Mouse (Mus musculus) kidney, adult 11 months (tissue): ENCODE data around the gene Capza1.
"Not testable (repeated sequence)": the region's sequence is repeated elsewhere in the genome, so short reads cannot be mapped to it uniquely, and the experiment has no call there.

ENCODE experiments used
- DNase-seq: peaks from one replicate; pipeline ENCODE4 v3.0.0; 2022

Capza1 gene

GRCm38 (mm10) chr3:104863786-104864650 is at the start of gene Capza1, which contains the start of gene St7l:
Gene Capza1, minus strand, starts transcription at chr3:104864505.
Gene St7l, plus strand, starts transcription at chr3:104864005.
- DNase-seq, result peak; percentile 88

- no peak for DNase-seq
These were observed 44.9 kb upstream of the Capza1 start for GRCm38 (mm10) chr3:104909195-104909594.

- no peak for DNase-seq
These were observed 41.7 kb upstream of the Capza1 start for GRCm38 (mm10) chr3:104906007-104906406.

DNA sequence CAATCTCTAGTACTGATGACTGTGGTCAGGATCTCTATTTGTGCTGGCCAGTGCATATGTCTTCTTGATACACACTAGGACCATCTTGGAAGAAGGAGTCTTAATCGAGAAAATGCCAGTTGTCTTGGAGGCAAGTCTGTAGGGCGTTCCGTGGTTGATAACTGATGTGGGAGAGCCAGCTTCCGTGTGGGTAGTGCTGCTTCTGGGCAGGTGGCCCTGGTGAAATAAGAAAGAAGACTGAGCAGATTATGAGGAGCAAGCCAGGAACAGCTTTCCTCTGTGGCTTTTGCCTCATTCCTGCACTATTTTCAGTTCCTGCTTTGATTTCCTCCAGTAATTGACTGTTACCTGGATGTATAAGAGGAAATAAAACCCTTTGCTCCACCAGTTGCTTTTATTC is 41.1 kb upstream of the Capza1 start:
- no peak for DNase-seq

- DNase-seq, result no peak
These were observed 36.8 kb upstream of the Capza1 start for GRCm38 (mm10) chr3:104901154-104901553.

DNA sequence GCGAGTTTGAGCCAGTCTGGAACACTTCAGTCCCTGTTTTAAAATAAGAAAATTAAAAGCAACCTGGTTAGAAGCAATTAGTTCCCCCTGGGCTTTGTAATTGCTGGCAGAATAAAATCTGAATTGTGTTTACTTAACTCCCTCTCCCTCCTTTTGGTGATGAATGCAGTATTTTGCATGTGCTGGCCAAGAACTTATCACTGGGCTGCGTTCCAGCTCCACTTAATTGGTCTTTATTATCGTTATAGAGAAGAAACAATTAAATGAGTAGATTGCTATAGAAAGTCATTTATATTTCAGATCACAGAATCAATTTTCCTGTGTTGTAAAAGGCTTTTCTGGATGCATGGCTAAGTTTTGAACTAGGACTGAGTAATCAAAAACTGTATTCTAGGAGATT is 31.8 kb upstream of the Capza1 start:
- DNase-seq, result no peak

DNA sequence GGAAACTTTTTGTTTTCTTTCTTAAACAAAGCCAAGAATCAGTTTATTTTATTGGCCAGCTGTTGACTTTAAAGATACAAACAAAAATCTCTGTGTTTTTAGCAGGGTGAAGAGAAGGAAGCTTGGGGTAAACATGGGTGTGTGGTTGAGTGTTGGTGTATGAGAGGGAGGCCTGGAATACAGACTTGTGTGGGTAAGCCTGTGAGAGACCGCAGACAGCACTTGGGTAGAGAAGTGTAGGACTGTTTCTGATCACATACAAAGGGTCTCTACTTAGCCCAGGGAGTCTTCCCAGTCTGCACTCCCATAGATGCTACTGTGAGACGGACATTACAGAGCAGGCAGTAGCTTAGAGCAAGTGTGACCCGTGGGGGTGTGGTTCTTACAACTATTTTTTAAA is 24.3 kb upstream of the Capza1 start:
- DNase-seq, result no peak

DNA sequence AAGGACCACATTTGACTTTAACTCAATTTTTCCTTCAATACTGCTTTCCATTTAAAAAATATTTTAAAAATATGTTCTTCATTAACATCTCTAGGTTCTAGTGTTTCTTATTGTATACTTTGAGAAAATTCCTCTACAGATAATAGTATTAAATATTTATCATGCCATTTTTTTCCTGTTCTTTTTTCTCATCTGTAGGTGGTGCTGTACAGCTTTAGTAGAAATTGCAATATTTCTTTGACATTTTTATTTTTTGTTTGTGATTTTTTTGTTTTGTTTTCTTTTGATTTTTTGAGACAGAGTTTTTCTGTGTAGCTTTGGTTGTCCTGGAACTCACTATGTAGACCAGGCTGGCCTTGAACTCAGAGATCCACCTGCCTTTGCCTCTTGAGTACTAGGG is 5.3 kb upstream of the Capza1 start:
- DNase-seq, result no peak

GRCm38 (mm10) chr3:104866674-104867073 is 2.4 kb upstream of the Capza1 start:
- DNase-seq, result not testable (repeated sequence)

- no peak for DNase-seq
These were observed 1.1 kb upstream of the Capza1 start for GRCm38 (mm10) chr3:104865341-104865788.

- DNase-seq, result peak; percentile 87
These were observed 491 bp upstream of the Capza1 start for GRCm38 (mm10) chr3:104864651-104865340.

DNA sequence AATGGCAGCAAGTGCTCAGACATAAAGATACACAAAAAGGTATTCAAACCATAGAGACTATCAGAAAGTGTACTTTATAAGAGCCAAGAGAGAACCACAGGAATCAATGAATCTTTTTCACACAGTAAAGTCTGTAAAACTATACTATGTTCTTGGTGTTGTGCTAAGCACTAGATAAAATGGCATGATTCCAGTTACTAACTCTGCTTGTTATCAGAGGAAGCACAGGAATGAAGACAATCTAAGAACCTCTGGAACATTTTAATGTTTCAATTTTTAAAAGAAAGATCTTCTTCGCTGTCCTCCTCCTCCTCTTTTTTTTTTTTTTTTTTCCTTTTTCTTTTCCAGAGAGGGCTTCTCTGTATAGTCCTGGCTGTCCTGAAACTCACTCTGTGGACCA is 5.7 kb downstream of the Capza1 start:
- no peak for DNase-seq

- no peak for DNase-seq
These were observed 8.2 kb downstream of the Capza1 start for GRCm38 (mm10) chr3:104856106-104856505.

DNA sequence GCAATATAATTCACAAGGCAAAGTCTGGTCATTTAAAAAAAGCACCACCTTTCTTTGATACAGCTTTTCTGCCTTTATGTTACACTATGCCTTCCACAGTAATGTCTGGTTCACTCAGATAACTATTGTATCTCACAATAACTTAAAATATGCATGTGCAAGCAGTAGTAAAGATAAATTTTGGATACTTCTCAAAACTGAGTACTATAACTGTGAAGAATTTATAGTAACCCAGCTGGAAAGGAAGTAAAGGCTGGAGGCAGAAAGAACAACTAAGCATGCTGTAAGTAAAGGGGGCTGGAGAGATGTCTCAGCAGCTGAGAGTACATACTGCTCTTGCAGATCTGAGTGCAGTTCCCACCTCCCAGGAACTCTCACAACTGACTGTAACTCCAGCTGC is 9.4 kb downstream of the Capza1 start:
- no peak for DNase-seq

GRCm38 (mm10) chr3:104854465-104854864 is 9.8 kb downstream of the Capza1 start:
- DNase-seq, result no peak

GRCm38 (mm10) chr3:104846601-104847000 is 17.7 kb downstream of the Capza1 start:
- DNase-seq, result peak; percentile 9

DNA sequence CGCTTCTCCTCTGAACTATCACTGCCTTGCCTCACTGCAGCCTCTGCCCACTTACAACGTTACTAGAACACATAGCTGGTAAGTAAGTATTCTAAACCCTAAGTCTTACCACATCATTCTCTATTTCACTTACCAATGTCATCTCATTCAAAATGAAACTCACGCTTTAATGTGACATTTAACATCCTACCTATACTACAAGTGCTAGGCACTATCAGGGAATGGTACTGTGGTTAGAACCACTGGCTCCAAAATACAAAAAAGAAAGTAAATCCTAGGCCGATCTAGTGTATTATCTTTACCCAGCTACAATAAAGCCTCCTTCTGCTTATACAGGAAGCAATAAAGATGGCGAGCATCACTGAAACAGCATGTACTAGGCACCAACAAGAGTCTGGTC is 23.3 kb downstream of the Capza1 start:
- no peak for DNase-seq

- DNase-seq, result no peak
These were observed 28.5 kb downstream of the Capza1 start for GRCm38 (mm10) chr3:104835797-104836196.

GRCm38 (mm10) chr3:104822413-104822812 is 41.9 kb downstream of the Capza1 start:
- DNase-seq, result no peak

DNA sequence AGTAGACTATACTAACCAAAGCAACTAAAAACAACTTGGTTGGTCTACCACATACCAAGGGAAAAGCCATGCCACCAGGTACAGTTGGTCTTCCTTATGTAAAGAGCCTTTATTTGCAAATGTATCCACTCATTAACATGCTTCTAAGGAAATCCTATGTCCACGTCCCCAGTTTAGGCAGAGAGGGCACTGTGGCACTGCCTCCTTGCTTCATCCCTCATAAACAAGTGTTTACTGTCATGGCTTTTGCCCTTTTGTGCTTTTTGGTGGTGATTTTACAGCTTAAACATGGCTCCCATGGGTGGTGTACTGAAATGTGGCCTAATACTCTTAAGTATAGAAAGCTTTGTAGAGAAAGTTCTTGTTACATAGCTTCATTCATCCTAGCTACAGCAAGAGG is 43.9 kb downstream of the Capza1 start:
- DNase-seq, result no peak

GRCm38 (mm10) chr3:104818749-104819134 is 45.6 kb downstream of the Capza1 start:
- no peak for DNase-seq

- DNase-seq, result peak; percentile 90
These were observed 46.1 kb downstream of the Capza1 start, which contains the start of gene Mov10 for GRCm38 (mm10) chr3:104817991-104818748. Gene Mov10, minus strand, starts transcription at chr3:104818563.

- peak; percentile 45 for DNase-seq
These were observed 46.8 kb downstream of the Capza1 start for GRCm38 (mm10) chr3:104817481-104817990.
